Mouse (Mus musculus) 416B (cell line): Measurements from ENCODE around the gene Ric3.
A peak's percentile ranks its signal among the peaks of the same experiment; 100 is the strongest.

Experiments
- DNase-seq: peaks from one replicate; pipeline ENCODE4 v3.0.0; 2011; ENCODE audit warnings: low read depth

The Ric3 gene

GRCm38 (mm10) chr7:109000315-109000954 lies 82.7 kb downstream of the Ric3 start:
- DNase-seq = peak; percentile 17

- DNase-seq = no peak
These were observed 87.0 kb downstream of the Ric3 start for GRCm38 (mm10) chr7:108996156-108996555.

- peak; percentile 3 for DNase-seq
These were observed 89.2 kb downstream of the Ric3 start for GRCm38 (mm10) chr7:108993881-108994291.

GRCm38 (mm10) chr7:108993230-108993629 lies 89.9 kb downstream of the Ric3 start:
- no peak for DNase-seq

GRCm38 (mm10) chr7:108991207-108991606 lies 91.9 kb downstream of the Ric3 start:
- no peak for DNase-seq

- no peak for DNase-seq
These were observed 97.0 kb downstream of the Ric3 start for GRCm38 (mm10) chr7:108985934-108986708.
